Mouse (Mus musculus) MEL (cell line): ENCODE measurements at regions not wholly inside any gene's neighbourhood (a gene's known extent, or its start where the extent isn't known, plus 50 kb on each side); places are given as distances from the start of the nearest gene placed in this dataset.

Experiments used
- CTCF ChIP-seq, 3 experiments: IDR thresholded peaks in 2 of 3; conservative IDR thresholded peaks in 1 of 3; 2 replicates each; pipeline ENCODE4 v1.5.1; 2011 to 2012; ENCODE audit warnings: low read length in 3 of 3, low read depth in 2 of 3, mild to moderate bottlenecking in 2 of 3, improper control_type of control experiment in 1 of 3, inconsistent platforms in 1 of 3, mixed read lengths in 1 of 3, moderate library complexity in 1 of 3; ENCODE audit not compliant: control insufficient read depth in 1 of 3, insufficient read depth in 1 of 3, poor library complexity in 1 of 3, severe bottlenecking in 1 of 3
- GATA1 ChIP-seq: IDR thresholded peaks from 2 replicates; pipeline ENCODE4 v1.6.1; 2011; ENCODE audit warnings: low read depth, low read length, improper control_type of control experiment
- HCFC1 ChIP-seq: IDR thresholded peaks from 2 replicates; pipeline ENCODE4 v1.6.1; 2012; ENCODE audit warnings: low read depth, mild to moderate bottlenecking, inconsistent platforms, low read length, improper control_type of control experiment, moderate library complexity
- MAZ ChIP-seq: IDR thresholded peaks from 2 replicates; pipeline ENCODE4 v1.6.1; 2012; ENCODE audit warnings: low read depth, mild to moderate bottlenecking, inconsistent platforms, low read length, improper control_type of control experiment
- MEF2A ChIP-seq: IDR thresholded peaks from 2 replicates; pipeline ENCODE4 v1.6.1; 2014; ENCODE audit warnings: low read depth, mild to moderate bottlenecking, inconsistent platforms, low read length, improper control_type of control experiment; ENCODE audit not compliant: poor library complexity, insufficient replicate concordance, severe bottlenecking; ENCODE audit errors: extremely low read depth
- MXI1 ChIP-seq: IDR thresholded peaks from 2 replicates; pipeline ENCODE4 v1.6.1; 2011; ENCODE audit warnings: mild to moderate bottlenecking, low read depth, low read length, improper control_type of control experiment
- NELFE ChIP-seq: IDR thresholded peaks from 2 replicates; pipeline ENCODE4 v1.6.1; 2011; ENCODE audit warnings: low read depth, low read length, improper control_type of control experiment
- POLR2A ChIP-seq, 2 experiments: IDR thresholded peaks; 2 replicates each; pipeline ENCODE4 v1.6.1; 2011 to 2012; ENCODE audit warnings: low read length in 2 of 2, mild to moderate bottlenecking in 2 of 2, control low read depth in 1 of 2, improper control_type of control experiment in 1 of 2, low read depth in 1 of 2, moderate library complexity in 1 of 2; ENCODE audit not compliant: control insufficient read depth in 1 of 2, insufficient read depth in 1 of 2, poor library complexity in 1 of 2
- RAD21 ChIP-seq: IDR thresholded peaks from 2 replicates; pipeline ENCODE4 v1.6.1; 2011; ENCODE audit warnings: mild to moderate bottlenecking, low read depth, low read length, improper control_type of control experiment
- ZC3H11A ChIP-seq: IDR thresholded peaks from 2 replicates; pipeline ENCODE4 v1.6.1; 2012; ENCODE audit warnings: low read depth, mild to moderate bottlenecking, inconsistent platforms, low read length, improper control_type of control experiment

GRCm38 (mm10) chr10:99951718-99952117 is 63.7 kb upstream of the Kitl start:
- TF ChIP-seq RAD21 (no peak), POLR2A (IDR thresholded peaks at IDR 0.05; ENCODE audit: control insufficient read depth in 1 of 2, insufficient read depth in 1 of 2, low read depth in 1 of 2, low read length in 2 of 2, poor library complexity in 1 of 2) (no peak), MAZ (no peak), CTCF (IDR thresholded peaks at IDR 0.05 in 2 of 3, conservative IDR thresholded peaks at IDR 0.05 in 1 of 3; ENCODE audit: control insufficient read depth in 1 of 3, insufficient read depth in 1 of 3, low read depth in 2 of 3, low read length in 3 of 3, poor library complexity in 1 of 3, severe bottlenecking in 1 of 3) (no peak), ZC3H11A (no peak), HCFC1 (no peak), MEF2A (no peak), MXI1 (no peak), NELFE (no peak), GATA1 (no peak)
